Mouse (Mus musculus) v-Abl transformed pro-B cells (cell line): ENCODE results near the gene Fhl2.

ENCODE experiments used
- in situ Hi-C, 2 experiments: fragments of 400-800 bp; cut with MboI; formaldehyde crosslinking; loops; one replicate each; pipeline ENCODE4 v1.15.1; 2025; ENCODE audit not compliant: unreplicated experiment in 2 of 2

Fhl2 gene

GRCm38 (mm10) chr1:43157907-43158306, 38.9 kb downstream of the Fhl2 start:
- in situ Hi-C loops, result no loop called here

- in situ Hi-C loops, result loop anchor here in 1 of 2 experiments (5.0 kb wide), 1 partner anchor 43 kb away; the partner anchor contains the start of gene Fhl2
Observed at GRCm38 (mm10) chr1:43154491-43154890, 42.3 kb downstream of the Fhl2 start.

- in situ Hi-C loops, result loop anchor here in 1 of 2 experiments (5.0 kb wide), 1 partner anchor 44 kb away; the partner anchor contains the start of gene Fhl2
Observed at GRCm38 (mm10) chr1:43153538-43153937, 43.2 kb downstream of the Fhl2 start.

GRCm38 (mm10) chr1:43152626-43153025, 44.2 kb downstream of the Fhl2 start:
- in situ Hi-C loops, result loop anchor here in 1 of 2 experiments (5.0 kb wide), 1 partner anchor 45 kb away; the partner anchor contains the start of gene Fhl2

- in situ Hi-C loops, result loop anchor here in 1 of 2 experiments (5.0 kb wide), 1 partner anchor 47 kb away; the partner anchor contains the start of gene Fhl2
Observed at GRCm38 (mm10) chr1:43150225-43150624, 46.6 kb downstream of the Fhl2 start.

DNA sequence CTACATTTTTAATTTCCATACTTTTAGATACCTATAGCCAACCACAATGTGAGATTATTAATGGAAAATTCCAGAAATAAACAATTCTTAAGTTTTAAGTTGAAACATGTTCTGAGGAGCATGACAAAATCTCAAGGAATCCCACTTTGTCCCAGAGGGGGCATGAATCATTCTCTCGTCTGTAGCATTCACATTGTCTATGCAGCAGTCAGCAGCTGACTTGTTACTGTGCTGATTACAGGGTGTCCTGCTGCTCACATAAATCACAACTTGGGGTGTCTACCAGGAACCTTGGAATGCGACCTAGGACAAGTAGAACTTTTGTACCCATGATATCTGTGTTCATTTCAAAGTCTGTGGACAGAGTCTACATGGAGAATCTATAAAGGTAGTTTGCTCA, 49.3 kb downstream of the Fhl2 start:
- in situ Hi-C loops, result loop anchor here (10.0 to 25.0 kb wide), 4 partner anchors 290 to 1090 kb away; partner anchors contain the start of gene Nck2 (in 1 of the 2)

DNA sequence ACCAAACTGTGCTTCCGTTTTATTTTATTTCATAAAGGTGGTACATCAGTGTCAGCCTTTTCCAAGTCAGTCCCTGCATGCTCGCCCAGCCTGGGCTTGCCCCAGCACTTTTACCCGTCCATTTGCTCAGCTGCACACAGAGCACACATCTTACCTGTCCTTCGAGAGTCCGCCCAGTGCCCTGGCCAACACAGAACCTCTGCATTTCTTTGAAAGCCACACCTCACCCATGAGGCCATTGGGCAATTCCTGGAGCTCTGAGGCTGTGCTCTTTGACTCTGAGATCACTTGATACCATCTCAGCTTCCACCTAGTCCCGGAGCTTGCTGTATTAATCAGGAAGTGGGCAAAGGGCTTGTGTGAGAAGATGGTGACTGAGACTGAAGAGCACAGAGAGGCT, 51.4 kb downstream of the Fhl2 start:
- in situ Hi-C loops, result loop anchor here (10.0 to 25.0 kb wide), 4 partner anchors 292 to 1092 kb away; partner anchors contain the start of gene Nck2 (in 1 of the 2)

DNA sequence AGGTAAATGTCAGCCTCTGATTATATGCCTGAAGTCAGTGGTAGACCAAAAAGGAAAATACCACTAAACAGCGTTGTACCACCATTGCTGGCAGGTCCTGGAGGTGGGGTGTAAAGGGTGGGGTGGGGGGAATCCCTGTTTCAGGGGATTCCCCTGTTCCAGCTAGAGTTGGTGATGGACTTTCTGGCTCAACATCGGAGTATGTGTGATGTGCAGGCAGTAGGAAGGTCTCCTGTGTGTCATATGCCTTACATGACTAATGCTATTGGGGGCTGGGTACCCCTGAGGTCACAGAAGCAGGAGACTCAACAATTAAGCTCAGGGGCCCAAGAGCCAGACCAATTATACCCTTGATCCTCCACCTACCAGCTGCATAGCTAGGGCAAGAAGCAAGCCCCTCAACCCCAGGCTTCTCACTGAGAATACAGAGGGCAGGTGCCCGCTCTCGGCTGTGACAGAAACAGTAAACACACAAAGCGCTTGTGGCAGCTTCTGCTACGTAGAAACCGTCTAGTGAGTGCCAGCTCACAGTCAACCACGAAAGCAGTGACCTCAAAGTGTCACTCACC, 52.4 kb downstream of the Fhl2 start:
- in situ Hi-C loops, result loop anchor here (5.0 to 25.0 kb wide), 6 partner anchors 118 to 1093 kb away; partner anchors contain the start of gene Nck2 (in 1 of the 2)

GRCm38 (mm10) chr1:43143791-43144190, 53.0 kb downstream of the Fhl2 start:
- in situ Hi-C loops, result loop anchor here (5.0 to 25.0 kb wide), 6 partner anchors 119 to 1094 kb away; partner anchors contain the start of gene Nck2 (in 1 of the 2)

- in situ Hi-C loops, result loop anchor here (5.0 to 25.0 kb wide), 6 partner anchors 119 to 1094 kb away; partner anchors contain the start of gene Nck2 (in 1 of the 2)
Observed at GRCm38 (mm10) chr1:43143284-43143683, 53.5 kb downstream of the Fhl2 start.

- in situ Hi-C loops, result loop anchor here (5.0 to 25.0 kb wide), 6 partner anchors 119 to 1094 kb away; partner anchors contain the start of gene Nck2 (in 1 of the 2)
Observed at GRCm38 (mm10) chr1:43142849-43143248, 53.9 kb downstream of the Fhl2 start.

GRCm38 (mm10) chr1:43141555-43141961, 55.2 kb downstream of the Fhl2 start:
- in situ Hi-C loops, result loop anchor here (5.0 to 25.0 kb wide), 6 partner anchors 121 to 1096 kb away; partner anchors contain the start of gene Nck2 (in 1 of the 2)

- in situ Hi-C loops, result loop anchor here (5.0 to 25.0 kb wide), 8 partner anchors 123 to 1098 kb away; partner anchors contain the start of genes Gm8251 (in 1 of the 2) and Nck2 (in 1 of the 2)
Observed at GRCm38 (mm10) chr1:43139587-43140266, 57.1 kb downstream of the Fhl2 start.

DNA sequence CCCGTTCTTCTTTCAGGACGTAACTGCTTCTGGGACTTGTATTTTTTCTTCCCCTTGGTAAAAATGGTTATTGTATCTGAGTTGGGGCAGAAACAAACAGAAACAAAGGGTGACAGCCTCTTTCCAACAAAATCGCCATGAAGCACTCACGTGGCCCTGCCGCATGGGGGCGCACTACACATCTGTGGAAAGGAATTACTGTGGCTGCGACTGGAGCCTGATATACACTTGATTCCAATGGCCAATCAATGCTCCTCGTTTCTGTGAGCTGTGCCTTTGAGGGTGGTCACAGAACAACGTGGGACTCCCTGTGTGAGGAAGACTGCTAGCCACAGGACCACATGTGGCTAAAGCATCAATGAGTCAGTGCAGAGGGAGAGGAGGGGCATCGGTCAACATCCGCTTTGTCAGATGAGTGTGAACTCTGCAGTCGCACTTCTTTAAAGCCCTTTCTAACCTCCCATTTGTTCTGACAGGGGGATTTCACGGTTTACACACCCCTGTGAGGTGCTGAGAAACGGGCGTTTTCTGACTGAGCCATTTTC, 58.4 kb downstream of the Fhl2 start:
- in situ Hi-C loops, result loop anchor here (5.0 to 25.0 kb wide), 6 partner anchors 129 to 1099 kb away; partner anchors contain the start of genes Gm8251 (in 1 of the 2) and Nck2 (in 1 of the 2)

DNA sequence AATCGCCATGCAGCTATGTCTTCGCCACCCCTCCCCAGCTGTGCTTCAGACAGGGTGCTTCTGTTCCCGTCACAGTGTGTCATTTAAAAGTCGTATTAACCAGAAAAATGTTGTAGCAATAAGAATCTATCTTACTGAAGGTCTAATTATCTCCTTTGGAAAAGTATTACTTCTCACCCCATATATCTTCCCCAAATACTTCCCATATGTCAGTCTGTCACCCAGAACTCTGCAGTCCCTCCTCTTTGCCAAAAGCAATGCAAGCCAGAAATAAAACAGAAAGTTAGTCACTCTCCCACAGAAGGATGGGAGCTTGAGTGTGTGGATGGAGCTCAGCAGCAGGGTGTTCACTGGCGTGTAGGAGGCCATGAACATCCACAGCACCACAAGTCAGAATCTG, 59.5 kb downstream of the Fhl2 start:
- in situ Hi-C loops, result loop anchor here (5.0 to 25.0 kb wide), 6 partner anchors 130 to 1100 kb away; partner anchors contain the start of genes Gm8251 (in 1 of the 2) and Nck2 (in 1 of the 2)

DNA sequence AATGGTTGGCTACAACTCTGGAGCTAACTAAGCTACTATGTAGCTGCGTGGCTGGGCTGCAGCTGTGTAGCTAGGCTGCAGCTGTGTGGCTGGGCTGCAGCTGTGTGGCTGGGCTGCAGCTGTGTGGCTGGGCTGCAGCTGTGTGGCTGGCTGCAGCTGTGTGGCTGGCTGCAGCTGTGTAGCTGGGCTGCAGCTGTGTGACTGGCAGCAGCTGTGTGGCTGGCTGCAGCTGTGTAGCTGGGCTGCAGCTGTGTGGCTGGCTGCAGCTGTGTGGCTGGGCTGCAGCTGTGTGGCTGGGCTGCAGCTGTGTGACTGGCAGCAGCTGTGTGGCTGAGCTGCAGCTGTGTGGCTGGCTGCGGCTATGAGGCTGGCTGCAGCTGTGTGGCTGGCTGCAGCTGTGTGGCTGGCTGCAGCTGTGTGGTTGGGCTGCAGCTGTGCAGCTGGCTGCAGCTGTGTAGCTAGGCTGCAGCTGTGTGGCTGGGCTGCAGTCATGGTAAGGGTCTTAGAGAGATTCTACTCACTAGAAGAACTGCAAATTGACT, 60.2 kb downstream of the Fhl2 start:
- in situ Hi-C loops, result loop anchor here (5.0 to 25.0 kb wide), 6 partner anchors 131 to 1101 kb away; partner anchors contain the start of genes Gm8251 (in 1 of the 2) and Nck2 (in 1 of the 2)

DNA sequence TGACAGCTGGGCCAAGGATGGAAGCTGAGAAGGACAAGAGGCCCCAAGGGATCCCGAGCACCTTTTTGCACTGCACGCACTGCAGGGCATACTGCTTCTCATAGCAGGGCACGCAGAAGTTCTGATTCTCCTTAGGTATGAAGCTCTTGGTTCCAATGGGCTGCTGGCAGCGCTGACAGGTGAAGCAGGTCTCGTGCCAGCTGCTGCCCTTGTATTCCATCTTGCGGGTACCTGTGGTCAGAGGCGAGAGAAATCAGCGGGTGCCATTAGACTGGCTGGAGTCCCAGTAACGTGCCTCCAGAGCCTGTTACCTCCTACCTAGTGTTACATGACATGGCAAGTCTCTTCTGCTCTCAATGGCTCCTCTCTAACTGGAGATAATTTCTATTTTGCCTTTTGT, 65.2 kb downstream of the Fhl2 start:
- in situ Hi-C loops, result loop anchor here (10.0 to 25.0 kb wide), 4 partner anchors 306 to 1106 kb away; partner anchors contain the start of genes Gm8251 (in 1 of the 2) and Nck2 (in 1 of the 2)

DNA sequence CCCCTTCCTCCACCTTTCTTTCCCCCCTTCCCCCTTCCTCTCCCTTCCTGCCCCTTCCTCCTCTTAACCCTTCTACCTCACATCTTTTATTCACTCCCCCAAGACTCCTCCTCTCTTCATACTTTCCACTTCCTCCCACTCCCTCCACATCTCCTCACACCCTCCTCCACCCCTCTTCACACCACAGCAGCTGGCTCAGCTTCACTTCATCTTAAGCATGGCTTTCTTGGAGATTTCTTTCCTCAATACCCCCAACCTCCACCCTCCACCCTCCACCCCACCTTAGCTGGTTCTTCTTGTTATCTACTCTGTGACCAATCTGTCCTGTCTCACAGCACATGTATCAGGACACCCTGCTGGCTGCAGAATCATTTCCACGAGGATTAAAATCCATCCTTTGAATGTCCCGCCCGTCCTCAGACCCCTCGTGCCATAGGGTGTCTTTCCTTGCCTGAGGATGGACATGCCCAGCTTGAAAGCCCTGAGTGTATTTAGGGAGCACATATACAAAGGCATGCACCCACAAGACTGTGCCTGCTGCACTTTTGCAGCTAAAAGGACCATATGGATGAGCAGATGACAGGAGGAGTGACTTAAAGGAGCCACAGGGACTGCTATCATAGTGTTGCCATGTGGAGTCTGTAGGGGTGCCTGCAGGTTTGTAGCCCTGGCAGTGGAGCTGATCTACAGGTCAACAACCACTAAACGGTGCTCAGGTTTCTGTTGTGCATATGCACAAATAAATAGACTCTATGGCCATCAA, 66.4 kb downstream of the Fhl2 start:
- in situ Hi-C loops, result loop anchor here (10.0 to 25.0 kb wide), 4 partner anchors 307 to 1107 kb away; partner anchors contain the start of genes Gm8251 (in 1 of the 2) and Nck2 (in 1 of the 2)
